Mouse (Mus musculus) midbrain, embryonic 12.5 days (tissue): Measurements from ENCODE around the gene Gstp1. TPM values are rescaled to one million over a fixed set of nuclear protein-coding genes. Genes with fewer than 3 reads are reported as not detected.
"Not testable (repeated sequence)": the region's sequence is repeated elsewhere in the genome, so short reads cannot be mapped to it uniquely, and the experiment has no call there.

Experiments used
- ATAC-seq: fragments of 200-750 bp; cut with Nextera tagmentation; 2 replicates; pipeline ENCODE4 v1.8.0; 2017; ENCODE audit warnings: low read depth, moderate TSS enrichment, moderate library complexity; ENCODE audit not compliant: low FRiP score
- H3K27ac ChIP-seq: fragments of 300-500 bp; sonication (generic); replicated peaks from 2 replicates; pipeline ENCODE4 v1.5.1; 2016; ENCODE audit warnings: mild to moderate bottlenecking
- H3K27me3 ChIP-seq: fragments of 300-500 bp; sonication (generic); 2 replicates; pipeline ENCODE4 v1.6.1; 2016; ENCODE audit warnings: mild to moderate bottlenecking
- H3K36me3 ChIP-seq: fragments of 300-500 bp; sonication (generic); 2 replicates; pipeline ENCODE4 v1.6.1; 2016
- H3K4me1 ChIP-seq: fragments of 300-500 bp; sonication (generic); 2 replicates; pipeline ENCODE4 v1.6.1; 2016
- H3K4me2 ChIP-seq: fragments of 300-500 bp; sonication (generic); replicated peaks from 2 replicates; pipeline ENCODE4 v1.6.1; 2016; ENCODE audit warnings: mild to moderate bottlenecking, moderate library complexity
- H3K4me3 ChIP-seq: fragments of 300-500 bp; sonication (generic); 2 replicates; pipeline ENCODE4 v1.5.1; 2016; ENCODE audit warnings: mild to moderate bottlenecking
- H3K9ac ChIP-seq: fragments of 300-500 bp; sonication (generic); replicated peaks from 2 replicates; pipeline ENCODE4 v1.6.1; 2016; ENCODE audit warnings: mild to moderate bottlenecking, moderate library complexity
- H3K9me3 ChIP-seq: fragments of 300-500 bp; sonication (generic); 2 replicates; pipeline ENCODE4 v1.6.1; 2016; ENCODE audit warnings: mild to moderate bottlenecking
- WGBS: fragments of 180-500 bp; shearing (Covaris S2); methylation state at CpG from one replicate; pipeline ENCODE4 v1.1.7; 2016; 5-methylcytosine and 5-hydroxymethylcytosine counted together
- polyA plus RNA-seq: library from polyadenylated mRNA; unstranded; fragments of >200 nt; fragmentation: Nextera tagmentation; extraction: Ambion mirVana; gene quantifications from 2 replicates; pipeline ENCODE4 v1.2.1, GENCODE M21; 2016

Gene Gstp1
- polyA plus RNA-seq, 1 experiment from 2014 or later, result 328 TPM

- Histone ChIP-seq H3K27me3 (no peaks in the 10 kb centered on the region), H3K27ac (no peak overlapping the region), H3K9ac (no peak overlapping the region), H3K4me2 (no peak overlapping the region), H3K36me3 (no peaks in the 10 kb centered on the region), H3K4me3 (no peak overlapping the region), H3K9me3 (no peaks in the 10 kb centered on the region), H3K4me1 (no peaks in the 10 kb centered on the region)
- WGBS, result 92% methylated on average over 6 of the region's 6 CpGs
- no peak for ATAC-seq
Observed at GRCm38 (mm10) chr19:4071406-4071805, 33.6 kb upstream of the Gstp1 start.

GRCm38 (mm10) chr19:4070756-4071155 lies 33.0 kb upstream of the Gstp1 start:
- WGBS, result 87% methylated on average over 8 of the region's 8 CpGs
- Histone ChIP-seq H3K4me1 (no peaks in the 10 kb centered on the region), H3K4me2 (no peak overlapping the region), H3K27ac (no peak overlapping the region), H3K4me3 (no peak overlapping the region), H3K36me3 (no peaks in the 10 kb centered on the region), H3K27me3 (no peaks in the 10 kb centered on the region), H3K9ac (no peak overlapping the region), H3K9me3 (no peaks in the 10 kb centered on the region)
- no peak for ATAC-seq

DNA sequence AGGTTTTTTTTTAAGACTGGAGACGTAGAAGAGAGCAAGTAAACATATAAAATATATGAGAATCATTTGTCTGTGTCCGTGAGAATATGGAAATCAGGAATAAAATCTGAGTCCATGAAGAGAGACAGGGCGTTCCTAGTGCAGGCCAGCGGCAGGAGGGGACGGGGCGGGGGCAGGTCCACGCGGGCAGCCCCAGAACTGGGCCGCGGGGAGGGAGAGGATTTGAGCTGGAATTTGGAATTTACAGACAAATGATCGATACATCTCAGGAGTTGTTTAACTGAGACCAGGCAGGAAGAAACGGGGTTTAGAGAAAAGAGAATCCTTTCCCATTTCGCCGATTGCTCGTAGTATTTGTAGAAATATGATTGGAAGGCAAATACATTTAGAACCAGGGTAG lies 32.5 kb upstream of the Gstp1 start:
- H3K4me2 ChIP-seq, result no peak overlapping the region
- H3K9ac ChIP-seq, result no peak overlapping the region
- no peaks in the 10 kb centered on the region for H3K9me3 ChIP-seq
- H3K27me3 ChIP-seq, result no peaks in the 10 kb centered on the region
- H3K27ac ChIP-seq, result no peak overlapping the region
- 78% methylated on average over 15 of the region's 15 CpGs for WGBS
- no peaks in the 10 kb centered on the region for H3K36me3 ChIP-seq
- no peaks in the 10 kb centered on the region for H3K4me1 ChIP-seq
- no peak for ATAC-seq
- no peak overlapping the region for H3K4me3 ChIP-seq

GRCm38 (mm10) chr19:4068717-4069410 lies 31.1 kb upstream of the Gstp1 start:
- H3K27ac ChIP-seq, result no peak overlapping the region
- no peak for ATAC-seq
- 59% methylated on average over 15 of the region's 15 CpGs for WGBS
- no peaks in the 10 kb centered on the region for H3K36me3 ChIP-seq
- H3K4me2 ChIP-seq, result no peak overlapping the region
- no peaks in the 10 kb centered on the region for H3K4me1 ChIP-seq
- no peaks in the 10 kb centered on the region for H3K9me3 ChIP-seq
- H3K9ac ChIP-seq, result no peak overlapping the region
- no peaks in the 10 kb centered on the region for H3K27me3 ChIP-seq
- no peak overlapping the region for H3K4me3 ChIP-seq

GRCm38 (mm10) chr19:4068242-4068641 lies 30.5 kb upstream of the Gstp1 start:
- H3K27me3 ChIP-seq, H3K9ac ChIP-seq, H3K4me3 ChIP-seq, ATAC-seq, H3K36me3 ChIP-seq, H3K9me3 ChIP-seq, H3K4me2 ChIP-seq, H3K27ac ChIP-seq, H3K4me1 ChIP-seq: not testable (repeated sequence)
- WGBS, result 96% methylated on average over 2 of the region's 2 CpGs

DNA sequence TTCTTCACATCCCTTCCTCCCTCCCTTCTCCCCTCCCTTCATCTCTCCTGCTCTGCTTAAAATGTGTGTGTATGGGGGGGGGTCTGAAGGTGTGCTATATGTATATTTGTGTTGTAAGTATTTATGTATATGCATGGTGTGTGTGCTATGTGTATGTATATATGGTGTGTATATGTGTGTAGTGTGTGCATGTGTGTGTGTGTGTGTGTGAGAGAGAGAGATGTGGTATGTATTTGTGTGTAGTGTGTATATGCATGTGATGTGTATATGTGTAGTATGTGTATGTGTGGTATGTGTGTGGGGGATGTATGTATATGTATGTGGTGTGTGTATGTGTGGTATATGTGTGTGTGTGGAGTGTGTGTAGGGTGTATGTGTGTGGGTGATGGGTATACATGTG lies 29.1 kb upstream of the Gstp1 start:
- Histone ChIP-seq H3K36me3 (no peaks in the 10 kb centered on the region), H3K27ac (no peak overlapping the region), H3K27me3 (no peaks in the 10 kb centered on the region), H3K4me3 (no peak overlapping the region), H3K4me1 (no peaks in the 10 kb centered on the region), H3K9me3 (no peaks in the 10 kb centered on the region), H3K9ac (no peak overlapping the region), H3K4me2 (no peak overlapping the region)
- ATAC-seq, result no peak

- no peaks in the 10 kb centered on the region for H3K9me3 ChIP-seq
- H3K27ac ChIP-seq, result no peak overlapping the region
- 88% methylated on average over 6 of the region's 6 CpGs for WGBS
- no peak overlapping the region for H3K9ac ChIP-seq
- H3K4me2 ChIP-seq, result no peak overlapping the region
- H3K27me3 ChIP-seq, result no peaks in the 10 kb centered on the region
- ATAC-seq, result no peak
- H3K4me3 ChIP-seq, result no peak overlapping the region
- H3K4me1 ChIP-seq, result no peaks in the 10 kb centered on the region
- H3K36me3 ChIP-seq, result no peaks in the 10 kb centered on the region
Observed at GRCm38 (mm10) chr19:4066280-4066679, 28.5 kb upstream of the Gstp1 start.

- H3K36me3 ChIP-seq, H3K27me3 ChIP-seq, H3K4me1 ChIP-seq, H3K4me2 ChIP-seq, H3K9ac ChIP-seq, H3K27ac ChIP-seq, H3K4me3 ChIP-seq, ATAC-seq, H3K9me3 ChIP-seq: not testable (repeated sequence)
- WGBS, result 73% methylated on average over 6 of the region's 11 CpGs
Observed at GRCm38 (mm10) chr19:4064501-4064900, 26.7 kb upstream of the Gstp1 start.

- not testable (repeated sequence) for H3K27me3 ChIP-seq, H3K9ac ChIP-seq, H3K4me3 ChIP-seq, H3K4me1 ChIP-seq, H3K9me3 ChIP-seq, H3K36me3 ChIP-seq, H3K27ac ChIP-seq, H3K4me2 ChIP-seq, ATAC-seq
- 87% methylated on average over 4 of the region's 4 CpGs for WGBS
Observed at GRCm38 (mm10) chr19:4063357-4063756, 25.6 kb upstream of the Gstp1 start.

DNA sequence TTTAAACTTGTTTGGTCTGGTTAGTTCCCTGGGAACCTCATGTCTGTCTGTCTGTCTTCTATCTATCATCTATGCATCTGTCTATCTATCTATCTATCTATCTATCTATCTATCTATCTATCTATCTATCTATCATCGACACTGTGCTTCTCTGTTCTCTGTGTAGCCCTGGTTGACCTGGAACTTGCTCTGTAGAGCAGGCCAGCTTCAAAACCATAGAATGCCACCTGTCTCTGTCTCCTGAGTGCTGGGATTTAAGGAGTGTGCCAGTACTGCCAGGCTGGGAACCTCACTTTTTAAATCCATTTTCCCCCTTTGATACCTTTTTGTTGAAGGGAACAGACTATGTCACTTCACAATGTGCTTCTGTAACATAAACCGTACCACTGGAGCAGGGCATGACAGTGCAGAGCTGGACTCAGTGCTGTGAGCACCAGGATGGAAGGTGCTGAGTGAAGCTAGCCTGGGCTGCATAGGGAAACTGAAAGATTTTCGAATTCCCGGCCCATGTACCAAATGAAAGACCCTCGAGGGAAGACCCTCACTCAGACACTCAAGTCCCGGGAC lies 23.2 kb upstream of the Gstp1 start:
- Histone ChIP-seq H3K27me3 (no peaks in the 10 kb centered on the region), H3K4me3 (no peak overlapping the region), H3K9me3 (no peaks in the 10 kb centered on the region), H3K4me2 (no peak overlapping the region), H3K27ac (no peak overlapping the region), H3K4me1 (no peaks in the 10 kb centered on the region), H3K9ac (no peak overlapping the region), H3K36me3 (no peaks in the 10 kb centered on the region)
- no peak for ATAC-seq
- WGBS, result 84% methylated on average over 6 of the region's 6 CpGs

GRCm38 (mm10) chr19:4060044-4060898 lies 22.5 kb upstream of the Gstp1 start:
- H3K4me1 ChIP-seq, H3K27me3 ChIP-seq, ATAC-seq, H3K9me3 ChIP-seq, H3K36me3 ChIP-seq, H3K9ac ChIP-seq, H3K4me3 ChIP-seq, H3K27ac ChIP-seq, H3K4me2 ChIP-seq: not testable (repeated sequence)
- WGBS, result 85% methylated on average over 8 of the region's 8 CpGs

DNA sequence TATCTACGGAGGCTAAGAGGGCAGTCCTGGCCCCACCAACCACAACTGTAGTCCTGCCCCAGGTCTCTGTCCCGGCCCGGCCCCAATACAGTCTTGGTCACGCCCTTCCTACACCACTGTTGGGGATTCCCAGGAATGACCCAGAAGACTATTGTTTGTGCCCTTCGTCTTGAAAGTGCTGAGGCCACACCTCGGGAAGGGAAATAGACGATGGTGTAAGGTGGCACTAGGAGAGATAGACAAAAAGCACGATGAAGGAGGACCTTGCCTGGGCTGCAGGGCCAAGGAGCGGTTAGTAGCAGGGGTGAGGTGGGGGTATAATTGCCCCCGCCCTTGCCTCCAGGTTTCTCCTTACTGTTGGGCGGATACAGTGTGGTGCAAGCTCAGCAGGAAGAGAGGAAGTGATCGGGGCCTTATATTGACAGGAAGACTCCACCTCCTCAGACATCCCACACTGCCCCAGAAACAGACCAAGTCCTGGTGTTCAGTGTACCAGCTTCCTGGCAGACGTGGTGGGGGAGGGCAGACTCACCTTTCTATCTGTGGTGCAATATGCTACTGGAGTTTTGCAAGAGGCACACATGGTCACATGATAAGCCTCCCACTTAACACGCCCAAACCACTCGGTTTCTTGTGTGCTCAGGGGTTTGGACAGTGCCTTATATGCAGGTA lies 21.4 kb upstream of the Gstp1 start, which contains the start of gene Gstp3:
Gene Gstp3, minus strand, starts transcription at position 501 of the 672 bp plus-strand sequence.
- no peak for ATAC-seq
- H3K27ac ChIP-seq, result no peak within 1 kb of the TSS
- no peak within 1 kb of the TSS for H3K4me3 ChIP-seq
- H3K9me3 ChIP-seq, result no peaks in the 10 kb centered on the region
- no peak within 1 kb of the TSS for H3K4me2 ChIP-seq
- H3K27me3 ChIP-seq, result no peaks in the 10 kb centered on the region
- no peaks in the 10 kb centered on the region for H3K36me3 ChIP-seq
- WGBS, result 85% methylated on average over 15 of the region's 15 CpGs
- H3K4me1 ChIP-seq, result no peaks in the 10 kb centered on the region
- no peak within 1 kb of the TSS for H3K9ac ChIP-seq
